Mouse (Mus musculus) hindbrain, embryonic 10.5 days (tissue): Measurements from ENCODE around the gene Hs3st2. TPM values are rescaled to one million over a fixed set of nuclear protein-coding genes. Genes with fewer than 3 reads are reported as not detected.
A peak's percentile ranks its signal among the peaks of the same experiment; 100 is the strongest.
"Not testable (repeated sequence)": the region's sequence is repeated elsewhere in the genome, so short reads cannot be mapped to it uniquely, and the experiment has no call there.

Experiments used
- DNase-seq: peaks from one replicate; pipeline ENCODE4 v3.0.0-alpha.2; 2017; ENCODE audit warnings: low spot score
- H3K27ac ChIP-seq: fragments of 300-500 bp; sonication (generic); 2 replicates; pipeline ENCODE4 v1.5.1; 2016; ENCODE audit warnings: mild to moderate bottlenecking, moderate library complexity
- H3K27me3 ChIP-seq: fragments of 300-500 bp; sonication (generic); 2 replicates; pipeline ENCODE4 v1.6.1; 2016; ENCODE audit warnings: mild to moderate bottlenecking; ENCODE audit not compliant: poor library complexity, insufficient read depth, severe bottlenecking
- H3K36me3 ChIP-seq: fragments of 300-500 bp; sonication (generic); 2 replicates; pipeline ENCODE4 v1.6.1; 2016; ENCODE audit warnings: mild to moderate bottlenecking, moderate library complexity
- H3K4me1 ChIP-seq: fragments of 300-500 bp; sonication (generic); replicated peaks from 2 replicates; pipeline ENCODE4 v1.6.1; 2016; ENCODE audit warnings: mild to moderate bottlenecking
- H3K4me3 ChIP-seq: fragments of 300-500 bp; sonication (generic); 2 replicates; pipeline ENCODE4 v1.5.1; 2016; ENCODE audit warnings: mild to moderate bottlenecking, moderate library complexity
- H3K9me3 ChIP-seq: fragments of 300-500 bp; sonication (generic); 2 replicates; pipeline ENCODE4 v1.6.1; 2016; ENCODE audit warnings: mild to moderate bottlenecking, moderate library complexity
- WGBS: fragments of 180-500 bp; shearing (Covaris S2); methylation state at CpG from one replicate; pipeline ENCODE4 v1.1.7; 2016; 5-methylcytosine and 5-hydroxymethylcytosine counted together
- polyA plus RNA-seq: library from polyadenylated mRNA; unstranded; fragments of >200 nt; fragmentation: Nextera tagmentation; extraction: Ambion mirVana; gene quantifications from 2 replicates; pipeline ENCODE4 v1.2.1, GENCODE M21; 2016

The Hs3st2 gene
- polyA plus RNA-seq, result 0.56 and 1.6 TPM in 2 replicates

- H3K9me3 ChIP-seq, result no peaks in the 10 kb centered on the region
- H3K4me3 ChIP-seq, result peak within 1 kb of the TSS; percentile 52
- no peaks in the 10 kb centered on the region for H3K36me3 ChIP-seq
- H3K4me1 ChIP-seq, result peaks cover 19% of the 10 kb centered on the region
- H3K27me3 ChIP-seq, result peaks cover 52% of the 10 kb centered on the region
- H3K27ac ChIP-seq, result no peak within 1 kb of the TSS
- WGBS, result 4% methylated on average over 22 of the region's 22 CpGs
- peak; percentile 78 for DNase-seq
Observed at GRCm38 (mm10) chr7:121391225-121391983, at the start of gene Hs3st2. Gene Hs3st2, plus strand, starts transcription at chr7:121391859.

- no peaks in the 10 kb centered on the region for H3K36me3 ChIP-seq
- H3K9me3 ChIP-seq, result no peaks in the 10 kb centered on the region
- H3K4me3 ChIP-seq, result no peak overlapping the region
- H3K27me3 ChIP-seq, result no peaks in the 10 kb centered on the region
- WGBS, result 83% methylated on average over 3 of the region's 3 CpGs
- no peak for DNase-seq
- H3K27ac ChIP-seq, result no peak overlapping the region
- H3K4me1 ChIP-seq, result no peaks in the 10 kb centered on the region
Observed at GRCm38 (mm10) chr7:121348284-121348963, 43.2 kb upstream of the Hs3st2 start.

- Histone ChIP-seq H3K36me3 (no peaks in the 10 kb centered on the region), H3K27ac (no peak overlapping the region), H3K9me3 (no peaks in the 10 kb centered on the region), H3K4me1 (no peaks in the 10 kb centered on the region), H3K4me3 (no peak overlapping the region), H3K27me3 (no peaks in the 10 kb centered on the region)
- no peak for DNase-seq
- WGBS, result 84% methylated on average over 2 of the region's 2 CpGs
Observed at GRCm38 (mm10) chr7:121351688-121352087, 40.0 kb upstream of the Hs3st2 start.

DNA sequence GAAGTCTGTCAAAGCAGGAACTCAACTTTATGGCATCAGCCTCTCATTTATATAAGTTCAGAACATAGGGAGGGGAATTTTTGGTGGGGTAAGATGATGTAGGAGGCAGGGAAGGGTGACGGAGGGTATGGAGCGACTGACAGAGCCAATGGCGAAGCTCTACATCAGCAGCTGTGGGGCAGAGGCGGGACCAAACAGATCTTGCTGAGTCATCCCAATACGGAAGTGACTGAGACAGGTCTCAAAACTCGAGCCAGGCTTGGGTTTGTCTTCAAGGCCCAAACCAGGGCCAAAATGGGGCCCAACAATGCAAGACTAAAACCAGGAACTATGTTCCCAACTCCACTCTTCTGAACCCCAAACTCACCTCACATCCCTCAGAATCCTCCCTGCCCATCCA, 30.2 kb upstream of the Hs3st2 start:
- whole genome bisulfite sequencing, result 89% methylated on average over 6 of the region's 6 CpGs
- not testable (repeated sequence) for H3K36me3 ChIP-seq, H3K9me3 ChIP-seq, DNase-seq, H3K27me3 ChIP-seq, H3K27ac ChIP-seq, H3K4me3 ChIP-seq, H3K4me1 ChIP-seq

DNA sequence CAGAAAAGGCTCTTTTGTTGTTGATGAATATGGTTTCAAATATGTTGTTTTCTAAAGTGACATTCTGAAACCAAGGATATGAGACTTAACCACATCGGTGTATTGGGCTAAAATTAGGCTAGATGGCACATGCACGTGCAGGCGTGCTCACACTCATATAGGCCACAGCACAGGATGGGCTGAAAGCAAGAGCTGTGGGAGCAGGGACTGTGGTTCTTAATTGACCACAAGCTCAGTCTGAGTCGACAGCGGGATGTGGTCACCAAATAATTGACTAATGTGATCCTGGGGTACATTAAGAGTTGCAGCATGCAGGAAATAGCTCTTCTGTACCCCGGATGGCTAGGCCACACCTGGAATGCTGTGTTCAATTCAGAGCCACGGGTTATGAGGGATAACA, 26.1 kb upstream of the Hs3st2 start:
- Histone ChIP-seq H3K4me1 (no peaks in the 10 kb centered on the region), H3K27me3 (no peaks in the 10 kb centered on the region), H3K9me3 (no peaks in the 10 kb centered on the region), H3K36me3 (no peaks in the 10 kb centered on the region), H3K27ac (no peak overlapping the region), H3K4me3 (no peak overlapping the region)
- 92% methylated on average over 7 of the region's 7 CpGs for WGBS
- no peak for DNase-seq

DNA sequence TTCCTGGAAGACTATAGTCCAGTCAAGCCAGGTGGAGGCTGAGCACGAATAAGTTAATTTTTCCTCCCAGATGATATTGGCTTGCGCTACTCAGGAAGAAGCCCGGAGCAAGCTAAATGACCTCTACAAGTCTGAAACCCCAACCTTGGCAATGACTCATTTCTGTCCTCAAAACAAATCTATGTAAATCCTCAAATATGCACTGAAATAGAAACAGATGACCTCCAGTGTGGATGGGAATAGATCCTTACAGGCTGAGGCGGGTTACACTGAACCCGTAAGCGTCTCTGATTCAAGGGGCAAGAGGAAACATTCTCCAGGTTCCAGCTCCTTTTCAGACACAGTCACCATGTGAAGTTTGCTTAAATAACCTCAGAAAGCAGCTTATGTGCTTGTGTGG, 24.5 kb upstream of the Hs3st2 start:
- Histone ChIP-seq H3K36me3 (no peaks in the 10 kb centered on the region), H3K27me3 (no peaks in the 10 kb centered on the region), H3K27ac (no peak overlapping the region), H3K4me1 (no peaks in the 10 kb centered on the region), H3K9me3 (no peaks in the 10 kb centered on the region), H3K4me3 (no peak overlapping the region)
- no peak for DNase-seq
- WGBS, result 93% methylated on average over 6 of the region's 6 CpGs

DNA sequence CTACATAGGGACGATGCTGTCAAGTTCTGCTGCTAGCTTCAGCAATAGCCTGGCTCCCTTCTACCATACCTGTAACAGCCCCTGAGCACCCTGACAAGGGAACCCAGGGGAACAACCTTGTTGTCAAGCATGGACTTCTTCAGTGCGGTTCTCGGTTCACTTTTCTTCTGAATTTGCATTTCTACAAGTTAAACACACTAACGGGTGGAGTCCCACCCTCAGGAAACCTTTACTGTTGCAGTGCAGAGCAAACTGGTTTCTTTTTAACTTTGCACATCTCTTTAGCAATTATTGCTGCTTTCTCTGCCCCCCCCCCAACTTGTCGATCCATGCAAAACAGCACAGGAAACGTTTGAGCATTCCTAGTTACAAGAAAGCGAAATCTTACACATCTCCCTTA, 19.7 kb upstream of the Hs3st2 start:
- no peaks in the 10 kb centered on the region for H3K36me3 ChIP-seq
- 90% methylated on average over 7 of the region's 7 CpGs for WGBS
- no peak for DNase-seq

GRCm38 (mm10) chr7:121375456-121375855, 16.2 kb upstream of the Hs3st2 start:
- WGBS, result 82% methylated on average over 6 of the region's 6 CpGs
- Histone ChIP-seq H3K9me3 (no peaks in the 10 kb centered on the region), H3K27me3 (no peaks in the 10 kb centered on the region), H3K4me3 (no peak overlapping the region), H3K36me3 (no peaks in the 10 kb centered on the region), H3K27ac (no peak overlapping the region), H3K4me1 (no peaks in the 10 kb centered on the region)
- no peak for DNase-seq

More for the DNA sequence above, 19.7 kb upstream of the Hs3st2 start:
- no peak overlapping the region for H3K4me3 ChIP-seq
- no peaks in the 10 kb centered on the region for H3K9me3 ChIP-seq
- no peak overlapping the region for H3K27ac ChIP-seq
- no peaks in the 10 kb centered on the region for H3K4me1 ChIP-seq
- no peaks in the 10 kb centered on the region for H3K27me3 ChIP-seq

GRCm38 (mm10) chr7:121378942-121379341, 12.7 kb upstream of the Hs3st2 start:
- Histone ChIP-seq H3K27me3 (no peaks in the 10 kb centered on the region), H3K36me3 (no peaks in the 10 kb centered on the region), H3K27ac (no peak overlapping the region), H3K9me3 (no peaks in the 10 kb centered on the region), H3K4me1 (no peaks in the 10 kb centered on the region), H3K4me3 (no peak overlapping the region)
- no peak for DNase-seq
- WGBS, result 74% methylated on average over 4 of the region's 4 CpGs

- WGBS, result 1% methylated on average over 72 of the region's 72 CpGs
- H3K4me3 ChIP-seq, result peak overlapping the region; percentile 52
- no peaks in the 10 kb centered on the region for H3K36me3 ChIP-seq
- peak; percentile 30 for DNase-seq
- no peaks in the 10 kb centered on the region for H3K9me3 ChIP-seq
- H3K27ac ChIP-seq, result no peak overlapping the region
- peaks cover 19% of the 10 kb centered on the region for H3K4me1 ChIP-seq
- H3K27me3 ChIP-seq, result peaks cover 52% of the 10 kb centered on the region
Observed at GRCm38 (mm10) chr7:121391984-121392739, 503 bp downstream of the Hs3st2 start.

DNA sequence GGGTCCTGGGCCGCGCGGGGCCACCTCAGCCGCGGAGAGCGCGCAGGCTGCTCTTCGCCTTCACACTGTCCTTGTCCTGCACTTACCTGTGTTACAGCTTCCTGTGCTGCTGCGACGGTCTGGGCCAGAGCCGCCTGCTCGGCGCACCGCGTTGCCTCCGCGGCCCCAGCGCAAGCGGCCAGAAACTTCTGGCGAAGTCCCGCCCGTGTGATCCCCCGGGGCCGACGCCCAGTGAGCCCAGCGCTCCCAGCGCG, 1.0 kb downstream of the Hs3st2 start:
- H3K4me3 ChIP-seq, result peak overlapping the region; percentile 52
- H3K36me3 ChIP-seq, result no peaks in the 10 kb centered on the region
- peaks cover 19% of the 10 kb centered on the region for H3K4me1 ChIP-seq
- no peaks in the 10 kb centered on the region for H3K9me3 ChIP-seq
- no peak overlapping the region for H3K27ac ChIP-seq
- no peak for DNase-seq
- H3K27me3 ChIP-seq, result peaks cover 52% of the 10 kb centered on the region
- WGBS, result under 1% methylated on average over 28 of the region's 28 CpGs

DNA sequence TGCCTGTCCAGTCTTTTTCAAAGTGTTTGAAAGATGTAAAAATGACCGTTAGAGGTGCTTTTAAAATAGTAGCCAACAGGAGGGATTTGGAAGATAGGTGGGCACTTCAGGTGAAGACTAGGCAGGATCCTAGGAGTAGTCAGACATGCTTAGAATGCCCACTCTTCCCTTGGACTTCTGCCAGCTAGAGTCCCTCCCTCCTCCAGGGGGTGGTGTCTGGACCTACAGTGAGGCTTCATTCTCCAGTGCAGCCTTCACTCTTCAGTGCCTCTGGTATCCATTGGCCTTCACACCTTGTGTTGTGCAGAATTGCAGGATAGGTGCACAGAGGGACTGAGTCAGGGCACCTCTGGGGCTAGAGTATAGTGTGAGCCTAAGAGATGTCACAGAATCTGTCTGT, 2.2 kb downstream of the Hs3st2 start:
- peaks cover 26% of the 10 kb centered on the region for H3K4me1 ChIP-seq
- WGBS, result 74% methylated on average over 1 of the region's 1 CpGs
- no peaks in the 10 kb centered on the region for H3K36me3 ChIP-seq
- peaks cover 52% of the 10 kb centered on the region for H3K27me3 ChIP-seq
- DNase-seq, result no peak
- no peak overlapping the region for H3K4me3 ChIP-seq
- no peaks in the 10 kb centered on the region for H3K9me3 ChIP-seq
- no peak overlapping the region for H3K27ac ChIP-seq

- DNase-seq, result no peak
- no peak overlapping the region for H3K27ac ChIP-seq
- no peaks in the 10 kb centered on the region for H3K36me3 ChIP-seq
- H3K4me1 ChIP-seq, result peaks cover 28% of the 10 kb centered on the region
- no peak overlapping the region for H3K4me3 ChIP-seq
- H3K27me3 ChIP-seq, result peaks cover 52% of the 10 kb centered on the region
- WGBS, result 92% methylated on average over 2 of the region's 2 CpGs
- no peaks in the 10 kb centered on the region for H3K9me3 ChIP-seq
Observed at GRCm38 (mm10) chr7:121394875-121395274, 3.2 kb downstream of the Hs3st2 start.
